Mouse (Mus musculus) MEL (cell line): ENCODE results near the gene Gm11444. TPM values are rescaled to one million over a fixed set of nuclear protein-coding genes. Genes with fewer than 3 reads are reported as not detected.

Experiments
- DNase-seq: peaks from one replicate; pipeline ENCODE4 v3.0.0; 2011; ENCODE audit warnings: low read depth, low spot score
- H3K27ac ChIP-seq: 2 replicates; pipeline ENCODE4 v1.5.1; 2012; ENCODE audit warnings: low read depth, mild to moderate bottlenecking, control low read depth, low read length, moderate library complexity; ENCODE audit not compliant: control insufficient read depth
- H3K27me3 ChIP-seq, 2 experiments: fragments of 150-350 bp in 1 of 2; sonication (generic) in 1 of 2; 2 replicates each; pipeline ENCODE4 v1.6.1; 2012; ENCODE audit warnings: low read length in 2 of 2, mild to moderate bottlenecking in 2 of 2, improper control_type of control experiment in 1 of 2, moderate library complexity in 1 of 2; ENCODE audit not compliant: insufficient read depth in 2 of 2, control insufficient read depth in 1 of 2
- H3K36me3 ChIP-seq, 2 experiments: 2 replicates each; pipeline ENCODE4 v1.6.1; 2012 to 2014; ENCODE audit warnings: low read length in 2 of 2, improper control_type of control experiment in 1 of 2, inconsistent platforms in 1 of 2, mild to moderate bottlenecking in 1 of 2; ENCODE audit not compliant: insufficient read depth in 2 of 2, control insufficient read depth in 1 of 2
- H3K4me1 ChIP-seq, 2 experiments: fragments of 150-350 bp in 1 of 2; sonication (generic) in 1 of 2; 2 replicates each; pipeline ENCODE4 v1.6.1; 2012; ENCODE audit warnings: low read length in 2 of 2, improper control_type of control experiment in 1 of 2, mild to moderate bottlenecking in 1 of 2; ENCODE audit not compliant: insufficient read depth in 2 of 2, control insufficient read depth in 1 of 2
- H3K4me3 ChIP-seq, 2 experiments: fragments of 150-350 bp in 1 of 2; sonication (generic) in 1 of 2; 2 replicates each; pipeline ENCODE4 v1.5.1; 2012; ENCODE audit warnings: low read depth in 2 of 2, low read length in 2 of 2, mild to moderate bottlenecking in 2 of 2, moderate library complexity in 2 of 2, control low read depth in 1 of 2, improper control_type of control experiment in 1 of 2; ENCODE audit not compliant: control insufficient read depth in 1 of 2, insufficient read depth in 1 of 2
- H3K79me2 ChIP-seq: 2 replicates; pipeline ENCODE4 v1.6.1; 2012; ENCODE audit warnings: mild to moderate bottlenecking, low read length, moderate library complexity; ENCODE audit not compliant: control insufficient read depth, poor library complexity, insufficient read depth
- H3K9ac ChIP-seq: 2 replicates; pipeline ENCODE4 v1.6.1; 2012; ENCODE audit warnings: low read depth, mild to moderate bottlenecking, control low read depth, low read length, moderate library complexity; ENCODE audit not compliant: control insufficient read depth, poor library complexity, severe bottlenecking
- H3K9me3 ChIP-seq: fragments of 150-350 bp; sonication (generic); replicated peaks from 2 replicates; pipeline ENCODE4 v1.6.1; 2012; ENCODE audit warnings: mild to moderate bottlenecking, low read length, improper control_type of control experiment, moderate library complexity; ENCODE audit not compliant: insufficient read depth
- CHD2 ChIP-seq: IDR thresholded peaks from 2 replicates; pipeline ENCODE4 v1.6.1; 2011; ENCODE audit warnings: low read length, improper control_type of control experiment
- CTCF ChIP-seq, 3 experiments: IDR thresholded peaks in 2 of 3; conservative IDR thresholded peaks in 1 of 3; 2 replicates each; pipeline ENCODE4 v1.5.1; 2011 to 2012; ENCODE audit warnings: low read length in 3 of 3, low read depth in 2 of 3, mild to moderate bottlenecking in 2 of 3, improper control_type of control experiment in 1 of 3, inconsistent platforms in 1 of 3, mixed read lengths in 1 of 3, moderate library complexity in 1 of 3; ENCODE audit not compliant: control insufficient read depth in 1 of 3, insufficient read depth in 1 of 3, poor library complexity in 1 of 3, severe bottlenecking in 1 of 3
- E2F4 ChIP-seq: IDR thresholded peaks from 2 replicates; pipeline ENCODE4 v1.6.1; 2011; ENCODE audit warnings: low read depth, low read length, improper control_type of control experiment, borderline replicate concordance
- EP300 ChIP-seq, 2 experiments: IDR thresholded peaks; 2 replicates each; pipeline ENCODE4 v1.6.1; 2011; ENCODE audit warnings: improper control_type of control experiment in 2 of 2, low read length in 2 of 2, low read depth in 1 of 2, mild to moderate bottlenecking in 1 of 2
- ETS1 ChIP-seq: IDR thresholded peaks from 2 replicates; pipeline ENCODE4 v1.6.1; 2012; ENCODE audit warnings: low read depth, mild to moderate bottlenecking, inconsistent platforms, low read length, improper control_type of control experiment, moderate library complexity
- GABPA ChIP-seq: IDR thresholded peaks from 2 replicates; pipeline ENCODE4 v1.6.1; 2012; ENCODE audit warnings: low read depth, mild to moderate bottlenecking, inconsistent platforms, low read length, improper control_type of control experiment, moderate library complexity
- GATA1 ChIP-seq: IDR thresholded peaks from 2 replicates; pipeline ENCODE4 v1.6.1; 2011; ENCODE audit warnings: low read depth, low read length, improper control_type of control experiment
- HCFC1 ChIP-seq: IDR thresholded peaks from 2 replicates; pipeline ENCODE4 v1.6.1; 2012; ENCODE audit warnings: low read depth, mild to moderate bottlenecking, inconsistent platforms, low read length, improper control_type of control experiment, moderate library complexity
- KAT2A ChIP-seq: conservative IDR thresholded peaks from 2 replicates; pipeline ENCODE4 v1.6.1; 2012; ENCODE audit warnings: low read depth, low read length, improper control_type of control experiment, inconsistent platforms
- MAFK ChIP-seq: IDR thresholded peaks from 2 replicates; pipeline ENCODE4 v1.6.1; 2011; ENCODE audit warnings: low read depth, mild to moderate bottlenecking, low read length, improper control_type of control experiment, borderline replicate concordance
- MXI1 ChIP-seq: IDR thresholded peaks from 2 replicates; pipeline ENCODE4 v1.6.1; 2011; ENCODE audit warnings: mild to moderate bottlenecking, low read depth, low read length, improper control_type of control experiment
- MYB ChIP-seq: IDR thresholded peaks from 2 replicates; pipeline ENCODE4 v1.6.1; 2011; ENCODE audit warnings: mild to moderate bottlenecking, low read depth, low read length, improper control_type of control experiment
- POLR2A ChIP-seq, 2 experiments: IDR thresholded peaks; 2 replicates each; pipeline ENCODE4 v1.6.1; 2011 to 2012; ENCODE audit warnings: low read length in 2 of 2, mild to moderate bottlenecking in 2 of 2, control low read depth in 1 of 2, improper control_type of control experiment in 1 of 2, low read depth in 1 of 2, moderate library complexity in 1 of 2; ENCODE audit not compliant: control insufficient read depth in 1 of 2, insufficient read depth in 1 of 2, poor library complexity in 1 of 2
- RCOR1 ChIP-seq: IDR thresholded peaks from 2 replicates; pipeline ENCODE4 v1.6.1; 2012; ENCODE audit warnings: low read depth, mild to moderate bottlenecking, inconsistent platforms, low read length, improper control_type of control experiment
- SMC3 ChIP-seq: IDR thresholded peaks from 2 replicates; pipeline ENCODE4 v1.6.1; 2011; ENCODE audit warnings: low read depth, low read length, improper control_type of control experiment
- TBP ChIP-seq: IDR thresholded peaks from 2 replicates; pipeline ENCODE4 v1.8.0; 2011; ENCODE audit warnings: low read depth, low read length, improper control_type of control experiment
- TCF12 ChIP-seq: IDR thresholded peaks from 2 replicates; pipeline ENCODE4 v1.6.1; 2014; ENCODE audit warnings: low read depth, mild to moderate bottlenecking, inconsistent platforms, low read length, improper control_type of control experiment, moderate library complexity
- USF1 ChIP-seq: IDR thresholded peaks from 2 replicates; pipeline ENCODE4 v1.6.1; 2014; ENCODE audit warnings: low read depth, mild to moderate bottlenecking, inconsistent platforms, low read length, improper control_type of control experiment, moderate library complexity
- USF2 ChIP-seq, 2 experiments: IDR thresholded peaks; 2 replicates each; pipeline ENCODE4 v1.6.1; 2011 to 2012; ENCODE audit warnings: improper control_type of control experiment in 2 of 2, low read length in 2 of 2, borderline replicate concordance in 1 of 2, inconsistent platforms in 1 of 2, low read depth in 1 of 2, mild to moderate bottlenecking in 1 of 2; ENCODE audit not compliant: insufficient read depth in 1 of 2
- ZKSCAN1 ChIP-seq: IDR thresholded peaks from 2 replicates; pipeline ENCODE4 v1.6.1; 2012; ENCODE audit warnings: low read depth, mild to moderate bottlenecking, inconsistent platforms, low read length, improper control_type of control experiment, moderate library complexity
- polyA plus RNA-seq, 2 experiments: library from polyadenylated mRNA; stranded (reverse) in 1 of 2; unstranded in 1 of 2; fragments of >175 nt in 1 of 2; fragments of >200 nt in 1 of 2; gene quantifications; 2 replicates each; pipeline versions ENCODE4 v1.2.1 to v1.2.4; 2012; ENCODE audit warnings: low replicate concordance in 2 of 2, low read depth in 1 of 2; ENCODE audit not compliant: insufficient read length in 2 of 2, insufficient read depth in 1 of 2, missing spikeins in 1 of 2
- total RNA-seq: library from RNA; depleted of rRNA; stranded (reverse); fragments of 300-350 nt; gene quantifications from 2 replicates; pipeline ENCODE4 v1.2.3, GENCODE M21; 2012

Gene Gm11444
- total and polyA plus RNA-seq, 3 experiments, result 0.21 TPM; not detected in 2

DNA sequence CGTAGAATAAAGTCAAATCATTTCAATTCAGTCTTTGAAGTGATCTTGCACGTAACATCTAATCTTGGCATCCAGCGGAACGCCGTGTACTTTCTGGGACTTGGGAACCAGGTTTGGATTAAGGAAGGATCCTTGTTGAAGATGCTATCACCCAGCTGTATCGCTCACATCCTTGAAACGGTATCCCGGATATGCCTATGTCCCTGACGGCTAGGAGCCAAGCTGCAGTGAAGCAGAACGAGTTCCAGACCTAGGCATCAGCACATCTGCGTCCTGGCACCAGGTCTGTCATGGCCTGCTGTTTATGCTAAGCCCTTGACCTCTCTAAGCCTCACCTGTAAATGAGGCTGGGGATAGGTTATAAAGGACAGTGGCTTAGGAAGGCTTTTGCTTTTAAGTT lies 49.8 kb downstream of the Gm11444 start:
- no peak overlapping the region for H3K27ac ChIP-seq
- H3K79me2 ChIP-seq, result no peaks in the 10 kb centered on the region
- DNase-seq, result no peak
- H3K4me1 ChIP-seq, result peaks cover 5 to 11% of the 10 kb centered on the region in 2 experiments
- peaks cover 0 to 9% of the 10 kb centered on the region in 2 experiments; a peak in 2 of 4 replicates for H3K36me3 ChIP-seq
- no peak overlapping the region for H3K9ac ChIP-seq
- TF ChIP-seq POLR2A (IDR thresholded peaks at IDR 0.05; ENCODE audit: control insufficient read depth in 1 of 2, insufficient read depth in 1 of 2, low read depth in 1 of 2, low read length in 2 of 2, poor library complexity in 1 of 2) (no peak), CTCF (IDR thresholded peaks at IDR 0.05 in 2 of 3, conservative IDR thresholded peaks at IDR 0.05 in 1 of 3; ENCODE audit: control insufficient read depth in 1 of 3, insufficient read depth in 1 of 3, low read depth in 2 of 3, low read length in 3 of 3, poor library complexity in 1 of 3, severe bottlenecking in 1 of 3) (no peak), E2F4 (no peak), TCF12 (no peak), USF1 (no peak), USF2 (IDR thresholded peaks at IDR 0.05; ENCODE audit: borderline replicate concordance in 1 of 2, insufficient read depth in 1 of 2, low read depth in 1 of 2, low read length in 2 of 2) (no peak), RCOR1 (no peak), HCFC1 (no peak), ETS1 (no peak), KAT2A (no peak), CHD2 (no peak), TBP (no peak), SMC3 (no peak), EP300 (IDR thresholded peaks at IDR 0.05; ENCODE audit: low read depth in 1 of 2, low read length in 2 of 2) (no peak), MAFK (no peak), ZKSCAN1 (no peak)
- H3K4me3 ChIP-seq, result no peak overlapping the region
- H3K9me3 ChIP-seq, result no peaks in the 10 kb centered on the region
- no peaks in the 10 kb centered on the region for H3K27me3 ChIP-seq

DNA sequence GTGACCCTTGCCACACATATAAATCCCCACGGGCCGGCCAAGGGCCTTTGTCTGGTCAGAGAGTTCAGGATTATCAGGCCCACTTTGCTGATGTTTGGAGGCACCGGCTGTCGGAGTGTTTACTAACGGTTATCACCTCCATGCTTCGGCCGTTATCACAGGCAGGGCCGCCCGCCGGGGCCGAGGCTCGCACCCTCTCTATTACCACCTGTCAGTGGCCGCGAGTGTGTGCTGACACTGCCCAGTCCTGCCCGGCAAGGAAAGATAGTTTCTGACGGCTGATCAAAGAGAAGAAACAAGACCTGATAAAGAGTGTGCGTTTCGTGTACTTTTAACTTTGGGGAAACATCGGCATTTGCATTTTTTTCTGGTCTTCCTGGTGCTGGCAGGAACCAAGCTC lies 50.3 kb downstream of the Gm11444 start:
- peaks cover 5 to 11% of the 10 kb centered on the region in 2 experiments for H3K4me1 ChIP-seq
- H3K27me3 ChIP-seq, result no peaks in the 10 kb centered on the region
- H3K36me3 ChIP-seq, result peaks cover 0 to 9% of the 10 kb centered on the region in 2 experiments; a peak in 2 of 4 replicates
- no peak for DNase-seq
- no peak for TF ChIP-seq MAFK
- no peak for TF ChIP-seq ZKSCAN1
- TF ChIP-seq MYB, result no peak
- no peak for TF ChIP-seq GABPA
- no peak for TF ChIP-seq MXI1
- no peak for TF ChIP-seq GATA1
- TF ChIP-seq USF1, result no peak
- no peak overlapping the region for H3K27ac ChIP-seq
- H3K9me3 ChIP-seq, result no peaks in the 10 kb centered on the region
- no peak overlapping the region for H3K9ac ChIP-seq
- H3K79me2 ChIP-seq, result no peaks in the 10 kb centered on the region
- H3K4me3 ChIP-seq, result no peak overlapping the region
